Mouse (Mus musculus): Measurements from ENCODE around the gene Stk16. TPM values are rescaled to one million over a fixed set of nuclear protein-coding genes. Genes with fewer than 3 reads are reported as not detected.

Stk16 gene
- total and polyA plus RNA-seq, 3 experiments = 48.6 to 67.3 (median 60.6) TPM

GRCm38 (mm10) chr1:75201236-75201635 is 9.4 kb upstream of the Stk16 start:
- H3K36me3 ChIP-seq (replicated peaks in 1 of 2; ENCODE audit: control insufficient read depth in 1 of 2, insufficient read depth in 1 of 2, low read length in 1 of 2) = peaks cover 33 to 51% of the 10 kb centered on the region in 2 experiments
- dilution Hi-C loops (cut with MboI; ENCODE audit: extremely low pct_ligation_motif_present, extremely low pct_unique_long_range_greater_than_20kb, low sequenced_read_pairs) (no loop called here), in situ Hi-C loops (cut with MboI; ENCODE audit: low pct_ligation_motif_present, low pct_unique_long_range_greater_than_20kb, low sequenced_read_pairs) (no loop called here)
- H3K4me1 ChIP-seq (ENCODE audit: control insufficient read depth in 1 of 2, insufficient read depth in 2 of 2) = no peaks in the 10 kb centered on the region
- no peaks in the 10 kb centered on the region for H3K79me2 ChIP-seq (replicated peaks; ENCODE audit: control insufficient read depth, extremely low read depth, insufficient read depth, poor library complexity, severe bottlenecking)
- H3K4me3 ChIP-seq (replicated peaks in 1 of 3; ENCODE audit: low read depth in 2 of 3, low read length in 2 of 3, poor library complexity in 1 of 3) = no peak overlapping the region
- no peaks in the 10 kb centered on the region for H3K27me3 ChIP-seq (replicated peaks)
- no peak for DNase-seq (ENCODE audit: extremely low read depth)
- no peak for TF ChIP-seq GABPA (IDR thresholded peaks at IDR 0.05; ENCODE audit: insufficient replicate concordance, low read depth, low read length)
- no peak for TF ChIP-seq MEF2A (IDR thresholded peaks at IDR 0.05; ENCODE audit: borderline replicate concordance, low read depth, low read length)
- no peak overlapping the region for H3K4me2 ChIP-seq (ENCODE audit: insufficient read depth, low read depth, poor library complexity, severe bottlenecking)
- H3K9me3 ChIP-seq (replicated peaks; ENCODE audit: low read length) = no peaks in the 10 kb centered on the region
- H3K27ac ChIP-seq (ENCODE audit: insufficient read depth, low read depth) = no peak overlapping the region
- H3K9ac ChIP-seq (ENCODE audit: insufficient read depth, low read depth) = no peak overlapping the region

GRCm38 (mm10) chr1:75208967-75209678 is 1.5 kb upstream of the Stk16 start:
- Histone ChIP-seq H3K27ac (ENCODE audit: insufficient read depth, low read depth) (no peak overlapping the region), H3K4me1 (ENCODE audit: control insufficient read depth in 1 of 2, insufficient read depth in 2 of 2) (peaks cover 7 to 50% of the 10 kb centered on the region in 2 experiments)

GRCm38 (mm10) chr1:75211141-75211708 is 587 bp downstream of the Stk16 start:
- dilution Hi-C loops (cut with MboI; ENCODE audit: extremely low pct_ligation_motif_present, extremely low pct_unique_long_range_greater_than_20kb, low sequenced_read_pairs) (no loop called here), in situ Hi-C loops (cut with MboI; ENCODE audit: low pct_ligation_motif_present, low pct_unique_long_range_greater_than_20kb, low sequenced_read_pairs) (no loop called here)
- TF ChIP-seq ZMIZ1 (IDR thresholded peaks at IDR 0.05; ENCODE audit: low read depth, low read length) (no peak), GABPA (IDR thresholded peaks at IDR 0.05; ENCODE audit: insufficient replicate concordance, low read depth, low read length) (no peak), KAT2A (IDR thresholded peaks at IDR 0.05; ENCODE audit: insufficient replicate concordance, low read length) (no peak), SIN3A (IDR thresholded peaks at IDR 0.05; ENCODE audit: low read length) (no peak), JUND (conservative IDR thresholded peaks at IDR 0.05; ENCODE audit: low read depth, low read length) (no peak), POLR2AphosphoS2 (IDR thresholded peaks at IDR 0.05; ENCODE audit: low read depth, low read length) (no peak), CHD2 (IDR thresholded peaks at IDR 0.05; ENCODE audit: low read length) (no peak), SMC3 (IDR thresholded peaks at IDR 0.05; ENCODE audit: low read depth, low read length) (no peak), MYC (IDR thresholded peaks at IDR 0.05; ENCODE audit: low read depth, low read length) (no peak), USF1 (IDR thresholded peaks at IDR 0.05; ENCODE audit: low read depth, low read length) (no peak)
- Histone ChIP-seq H3K4me2 (ENCODE audit: insufficient read depth, low read depth, poor library complexity, severe bottlenecking) (peak overlapping the region; percentile 72; the same call in 1 of the 2 replicates), H3K27me3 (replicated peaks) (no peaks in the 10 kb centered on the region), H3K4me3 (replicated peaks in 1 of 3; ENCODE audit: low read depth in 2 of 3, low read length in 2 of 3, poor library complexity in 1 of 3) (peak overlapping the region; percentile 83 to 96 (median 91)), H3K27ac (ENCODE audit: insufficient read depth, low read depth) (no peak overlapping the region), H3K4me1 (ENCODE audit: control insufficient read depth in 1 of 2, insufficient read depth in 2 of 2) (peaks cover 16 to 71% of the 10 kb centered on the region in 2 experiments), H3K36me3 (replicated peaks in 1 of 2; ENCODE audit: control insufficient read depth in 1 of 2, insufficient read depth in 1 of 2, low read length in 1 of 2) (peaks cover 41 to 51% of the 10 kb centered on the region in 2 experiments), H3K9me3 (replicated peaks; ENCODE audit: low read length) (no peaks in the 10 kb centered on the region), H3K79me2 (replicated peaks; ENCODE audit: control insufficient read depth, extremely low read depth, insufficient read depth, poor library complexity, severe bottlenecking) (peaks cover 21% of the 10 kb centered on the region), H3K9ac (ENCODE audit: insufficient read depth, low read depth) (peak overlapping the region; percentile 93)
- no peak for DNase-seq (ENCODE audit: extremely low read depth)

More at GRCm38 (mm10) chr1:75208967-75209678, 1.5 kb upstream of the Stk16 start:
- Histone ChIP-seq H3K27me3 (replicated peaks) (no peaks in the 10 kb centered on the region), H3K9me3 (replicated peaks; ENCODE audit: low read length) (no peaks in the 10 kb centered on the region), H3K79me2 (replicated peaks; ENCODE audit: control insufficient read depth, extremely low read depth, insufficient read depth, poor library complexity, severe bottlenecking) (peaks cover 13% of the 10 kb centered on the region), H3K9ac (ENCODE audit: insufficient read depth, low read depth) (no peak overlapping the region), H3K36me3 (replicated peaks in 1 of 2; ENCODE audit: control insufficient read depth in 1 of 2, insufficient read depth in 1 of 2, low read length in 1 of 2) (peaks cover 22 to 33% of the 10 kb centered on the region in 2 experiments), H3K4me2 (ENCODE audit: insufficient read depth, low read depth, poor library complexity, severe bottlenecking) (no peak overlapping the region), H3K4me3 (replicated peaks in 1 of 3; ENCODE audit: low read depth in 2 of 3, low read length in 2 of 3, poor library complexity in 1 of 3) (no peak overlapping the region)
- dilution Hi-C loops (cut with MboI; ENCODE audit: extremely low pct_ligation_motif_present, extremely low pct_unique_long_range_greater_than_20kb, low sequenced_read_pairs) (no loop called here), in situ Hi-C loops (cut with MboI; ENCODE audit: low pct_ligation_motif_present, low pct_unique_long_range_greater_than_20kb, low sequenced_read_pairs) (no loop called here)
- no peak for DNase-seq (ENCODE audit: extremely low read depth)
- TF ChIP-seq MAZ (IDR thresholded peaks at IDR 0.05; ENCODE audit: low read depth, low read length) (no peak), RCOR1 (conservative IDR thresholded peaks at IDR 0.05; ENCODE audit: low read depth, low read length) (no peak), NELFE (IDR thresholded peaks at IDR 0.05; ENCODE audit: low read depth, low read length) (no peak)
